Mouse (Mus musculus) neural tube, embryonic 12.5 days (tissue): Measurements from ENCODE around the gene Gm12184. TPM values are rescaled to one million over a fixed set of nuclear protein-coding genes. Genes with fewer than 3 reads are reported as not detected.

Experiments used
- polyA plus RNA-seq: library from polyadenylated mRNA; unstranded; fragments of >200 nt; fragmentation: Nextera tagmentation; extraction: Ambion mirVana; gene quantifications from 2 replicates; pipeline ENCODE4 v1.2.1, GENCODE M21; 2016

Gene Gm12184
- polyA plus RNA-seq, 1 experiment from 2014 or later: 14.9 TPM

Other genes starting within 250 kb of the Gm12184 start
- 432 and 466 TPM in 2 replicates for gene Rack1, start 26.3 kb downstream of the Gm12184 start, polyA plus RNA-seq
- 6.4 and 7.6 TPM in 2 replicates for gene Trim41, start 9.3 kb downstream of the Gm12184 start, polyA plus RNA-seq
- gene Trim7, start 515 bp downstream of the Gm12184 start, polyA plus RNA-seq: 0.68 and 1.8 TPM in 2 replicates
- 2.9 and 3.1 TPM in 2 replicates for gene Irgm1, start 45.0 kb upstream of the Gm12184 start, polyA plus RNA-seq
- 0.13 and 0.16 TPM in 2 replicates for gene Gm5431, start 75.6 kb upstream of the Gm12184 start, polyA plus RNA-seq
- gene Psme2b, start 119.5 kb upstream of the Gm12184 start, polyA plus RNA-seq: 1.6 and 1.9 TPM in 2 replicates
- gene Olfr56, start 152.2 kb upstream of the Gm12184 start, polyA plus RNA-seq: not detected in 2 replicates
- gene 9930111J21Rik1, start 152.7 kb upstream of the Gm12184 start, polyA plus RNA-seq: 0.25 and 0.26 TPM in 2 replicates
- gene Gm12185, start 165.6 kb upstream of the Gm12184 start, polyA plus RNA-seq: not detected in 2 replicates
- not detected in 2 replicates for gene Tgtp1, start 167.5 kb upstream of the Gm12184 start, polyA plus RNA-seq
- 0.24 and 0.27 TPM in 2 replicates for gene 9930111J21Rik2, start 224.6 kb upstream of the Gm12184 start, polyA plus RNA-seq
- not detected in 2 replicates for gene Tgtp2, start 237.6 kb upstream of the Gm12184 start, polyA plus RNA-seq
- gene Ifi47, start 249.9 kb upstream of the Gm12184 start, polyA plus RNA-seq: 0.48 and 0.61 TPM in 2 replicates